Mouse (Mus musculus) forebrain, embryonic 16.5 days (tissue): Measurements from ENCODE around the gene Kif26b. TPM values are rescaled to one million over a fixed set of nuclear protein-coding genes. Genes with fewer than 3 reads are reported as not detected.

Source experiments
- ATAC-seq: fragments of 200-750 bp; cut with Nextera tagmentation; 2 replicates; pipeline ENCODE4 v1.8.0; 2017; ENCODE audit warnings: mild to moderate bottlenecking, moderate library complexity
- H3K27ac ChIP-seq: fragments of 300-500 bp; sonication (generic); 2 replicates; pipeline ENCODE4 v1.5.1; 2014; ENCODE audit warnings: low read length, control low read depth
- H3K27me3 ChIP-seq: fragments of 300-500 bp; sonication (generic); replicated peaks from 2 replicates; pipeline ENCODE4 v1.6.1; 2014; ENCODE audit warnings: low read length; ENCODE audit not compliant: control insufficient read depth, insufficient read depth
- H3K36me3 ChIP-seq: fragments of 300-500 bp; sonication (generic); 2 replicates; pipeline ENCODE4 v1.6.1; 2014; ENCODE audit not compliant: control insufficient read depth, insufficient read depth
- H3K4me1 ChIP-seq: fragments of 300-500 bp; sonication (generic); replicated peaks from 2 replicates; pipeline ENCODE4 v1.6.1; 2014; ENCODE audit warnings: low read length; ENCODE audit not compliant: control insufficient read depth, insufficient read depth
- H3K4me2 ChIP-seq: fragments of 300-500 bp; sonication (generic); 2 replicates; pipeline ENCODE4 v1.6.1; 2014; ENCODE audit warnings: mild to moderate bottlenecking, low read length, control low read depth
- H3K4me3 ChIP-seq: fragments of 300-500 bp; sonication (generic); replicated peaks from 2 replicates; pipeline ENCODE4 v1.5.1; 2014; ENCODE audit warnings: mild to moderate bottlenecking, low read length, control low read depth
- H3K9ac ChIP-seq: fragments of 300-500 bp; sonication (generic); replicated peaks from 2 replicates; pipeline ENCODE4 v1.6.1; 2014; ENCODE audit warnings: low read depth, low read length, control low read depth
- H3K9me3 ChIP-seq: fragments of 300-500 bp; sonication (generic); 2 replicates; pipeline ENCODE4 v1.6.1; 2016; ENCODE audit warnings: low read length; ENCODE audit not compliant: control insufficient read depth
- WGBS: fragments of 180-500 bp; shearing (Covaris S2); extraction: QIAGEN DNeasy Blood & Tissue Kit; methylation state at CpG from one replicate; pipeline ENCODE4 v1.1.7; 2014; 5-methylcytosine and 5-hydroxymethylcytosine counted together
- polyA plus RNA-seq: library from polyadenylated mRNA; unstranded; fragments of >200 nt; fragmentation: Nextera tagmentation; extraction: Ambion mirVana; gene quantifications from 2 replicates; pipeline ENCODE4 v1.2.1, GENCODE M21; 2015

Gene Kif26b
- polyA plus RNA-seq, 1 experiment from 2014 or later: 5.3 TPM

DNA sequence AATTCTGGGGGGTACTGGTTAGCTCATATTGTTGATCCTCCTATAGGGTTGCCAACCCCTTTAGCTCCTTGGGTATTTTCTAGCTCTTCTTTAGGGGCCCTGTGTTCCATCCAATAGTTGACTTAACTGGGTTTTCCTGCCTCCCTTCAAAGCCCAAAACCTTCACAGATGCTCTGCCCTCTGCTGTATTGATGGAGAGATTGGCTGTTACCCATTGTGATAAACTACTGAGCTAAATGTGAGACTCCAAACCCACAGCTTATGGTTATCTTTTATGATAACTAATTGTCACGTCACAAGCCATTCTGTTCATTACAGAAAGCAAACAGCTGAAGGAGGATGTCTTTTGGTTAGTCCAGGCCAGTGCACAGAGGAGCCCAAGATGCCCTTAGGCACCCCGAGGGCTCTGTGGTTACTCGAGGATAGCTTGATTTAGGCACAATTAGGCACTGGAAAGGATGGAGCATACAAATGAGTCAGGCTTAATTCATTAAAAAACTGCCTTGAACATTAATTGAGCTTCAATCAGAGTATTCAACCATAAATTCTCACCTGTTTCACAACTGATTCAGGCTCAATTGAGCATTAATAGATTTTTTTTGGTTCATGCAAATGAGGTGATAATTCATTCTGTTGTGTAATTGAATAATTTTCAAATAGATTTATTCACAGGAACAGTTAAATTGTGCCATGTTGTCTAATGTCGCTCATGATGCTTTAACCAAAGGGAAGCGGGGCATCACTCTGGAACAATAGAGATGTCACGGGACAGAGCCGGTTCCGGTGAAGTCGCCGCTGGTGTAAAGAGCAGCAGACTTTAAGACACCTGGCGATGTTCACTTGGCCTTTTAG is 364.5 kb downstream of the Kif26b start:
- peaks cover 12% of the 10 kb centered on the region for H3K4me1 ChIP-seq
- ATAC-seq: peak; percentile 90
- no peaks in the 10 kb centered on the region for H3K9me3 ChIP-seq
- no peak overlapping the region for H3K4me3 ChIP-seq
- no peaks in the 10 kb centered on the region for H3K36me3 ChIP-seq
- H3K27me3 ChIP-seq: no peaks in the 10 kb centered on the region
- H3K9ac ChIP-seq: no peak overlapping the region
- no peak overlapping the region for H3K4me2 ChIP-seq
- 32% methylated on average over 11 of the region's 11 CpGs for WGBS
- H3K27ac ChIP-seq: no peak overlapping the region; the same call in 1 of the 2 replicates

DNA sequence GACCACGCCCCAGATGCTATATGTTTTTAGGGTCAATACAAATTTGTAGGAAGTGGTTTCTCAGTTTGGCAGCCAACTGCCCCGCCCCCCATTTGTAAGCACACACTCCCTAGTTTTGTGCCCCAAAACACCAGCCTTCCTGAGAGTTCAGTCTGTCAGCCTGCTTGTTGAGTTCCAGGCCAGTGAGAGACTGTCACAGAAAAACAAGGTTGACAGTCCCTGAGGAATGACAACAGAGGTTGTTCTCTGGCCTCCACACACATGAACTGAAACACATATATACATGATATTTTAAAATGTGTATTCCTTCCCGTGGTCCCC is 365.1 kb downstream of the Kif26b start:
- Histone ChIP-seq H3K36me3 (no peaks in the 10 kb centered on the region), H3K9ac (no peak overlapping the region), H3K4me1 (peaks cover 12% of the 10 kb centered on the region), H3K9me3 (no peaks in the 10 kb centered on the region), H3K4me3 (no peak overlapping the region), H3K4me2 (no peak overlapping the region), H3K27me3 (no peaks in the 10 kb centered on the region), H3K27ac (no peak overlapping the region)
- 77% methylated on average over 3 of the region's 3 CpGs for WGBS
- ATAC-seq: peak; percentile 55

DNA sequence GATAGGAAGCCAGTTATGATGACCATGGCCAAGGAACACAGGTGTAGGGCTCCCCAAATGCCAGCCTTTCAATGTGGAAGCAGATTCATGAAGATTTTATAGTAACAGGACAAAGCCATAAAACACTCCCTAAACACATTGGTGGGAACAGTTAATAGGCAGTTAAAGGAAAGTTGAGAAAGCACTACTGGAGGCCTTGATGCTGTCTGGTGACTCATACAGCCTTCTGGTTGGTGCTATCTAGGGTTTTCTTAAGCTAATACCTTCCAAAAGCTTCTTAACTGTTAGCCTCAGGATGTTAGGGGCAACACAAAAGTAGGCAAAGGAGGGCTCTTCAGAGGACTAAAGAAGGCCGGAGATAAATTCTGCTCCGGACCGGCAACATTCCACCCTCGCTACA is 366.7 kb downstream of the Kif26b start:
- Histone ChIP-seq H3K4me2 (no peak overlapping the region), H3K36me3 (no peaks in the 10 kb centered on the region), H3K4me3 (no peak overlapping the region), H3K27me3 (no peaks in the 10 kb centered on the region), H3K27ac (no peak overlapping the region), H3K9me3 (no peaks in the 10 kb centered on the region), H3K9ac (no peak overlapping the region), H3K4me1 (peaks cover 12% of the 10 kb centered on the region)
- ATAC-seq: no peak
- whole genome bisulfite sequencing: 97% methylated on average over 4 of the region's 4 CpGs

DNA sequence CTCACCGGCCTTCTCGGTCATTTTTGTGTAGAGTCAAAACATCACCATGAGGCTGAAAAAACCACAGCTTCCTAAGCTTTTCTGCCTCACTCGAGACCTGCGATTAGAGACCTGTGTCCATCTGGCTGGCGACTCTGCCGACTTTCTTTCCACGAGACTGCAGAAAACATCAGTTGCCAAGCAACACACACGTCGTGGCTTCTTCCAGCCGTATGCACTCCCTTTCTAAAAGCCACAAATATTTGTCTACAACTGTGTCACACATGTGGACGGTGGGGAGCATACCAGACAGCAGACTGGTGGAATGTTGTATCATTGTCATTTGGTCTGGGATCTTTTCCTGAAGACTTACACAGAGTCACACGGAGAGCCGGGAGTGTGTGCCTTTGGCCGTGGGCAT is 382.0 kb downstream of the Kif26b start:
- H3K9ac ChIP-seq: no peak overlapping the region
- no peaks in the 10 kb centered on the region for H3K36me3 ChIP-seq
- H3K4me1 ChIP-seq: peaks cover 9% of the 10 kb centered on the region
- H3K9me3 ChIP-seq: no peaks in the 10 kb centered on the region
- H3K27ac ChIP-seq: no peak overlapping the region
- H3K27me3 ChIP-seq: no peaks in the 10 kb centered on the region
- WGBS: 63% methylated on average over 14 of the region's 14 CpGs
- H3K4me2 ChIP-seq: no peak overlapping the region
- no peak overlapping the region for H3K4me3 ChIP-seq
- no peak for ATAC-seq

DNA sequence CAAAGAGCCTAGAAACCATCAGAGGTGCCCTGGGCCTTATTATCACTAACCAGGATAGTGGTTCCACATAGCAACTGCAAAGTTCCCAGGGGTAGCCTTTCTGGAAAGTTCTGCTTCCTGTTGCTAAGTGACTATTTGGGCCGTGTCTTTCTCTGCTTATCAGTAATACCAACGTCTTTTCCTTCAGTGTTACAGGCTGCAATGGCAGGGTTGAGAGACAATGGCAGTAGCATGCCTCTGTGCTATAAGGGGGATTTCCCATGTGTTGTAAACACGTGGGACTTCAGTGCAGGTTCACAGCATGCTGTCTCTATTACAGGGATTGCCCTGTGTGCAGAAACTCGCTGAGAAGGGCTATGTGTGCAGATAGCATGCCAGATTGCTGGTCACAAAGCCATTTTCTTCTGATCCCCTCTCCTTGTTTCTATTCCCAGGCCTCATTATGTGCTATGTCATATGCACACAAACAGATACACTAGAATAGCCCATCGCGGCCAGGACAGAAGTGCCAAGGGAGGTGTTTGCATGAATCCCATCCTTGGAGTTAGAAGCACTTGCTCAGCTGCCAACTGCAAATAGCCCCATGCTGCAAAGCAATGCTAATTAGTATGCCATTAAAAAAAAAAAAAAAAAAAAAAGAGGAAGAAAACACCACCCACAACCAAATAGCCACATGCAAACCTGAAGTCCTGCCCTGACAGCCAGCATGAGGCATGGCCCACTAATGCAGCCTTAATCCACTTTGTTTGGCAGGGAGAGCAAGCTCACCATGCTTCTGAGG is 384.2 kb downstream of the Kif26b start:
- Histone ChIP-seq H3K4me2 (no peak overlapping the region), H3K4me3 (no peak overlapping the region), H3K9ac (no peak overlapping the region), H3K9me3 (no peaks in the 10 kb centered on the region), H3K27me3 (no peaks in the 10 kb centered on the region), H3K4me1 (peaks cover 9% of the 10 kb centered on the region), H3K36me3 (no peaks in the 10 kb centered on the region), H3K27ac (no peak overlapping the region)
- ATAC-seq: peak; percentile 39; the same call in 1 of the 2 replicates
- WGBS: 32% methylated on average over 6 of the region's 6 CpGs

DNA sequence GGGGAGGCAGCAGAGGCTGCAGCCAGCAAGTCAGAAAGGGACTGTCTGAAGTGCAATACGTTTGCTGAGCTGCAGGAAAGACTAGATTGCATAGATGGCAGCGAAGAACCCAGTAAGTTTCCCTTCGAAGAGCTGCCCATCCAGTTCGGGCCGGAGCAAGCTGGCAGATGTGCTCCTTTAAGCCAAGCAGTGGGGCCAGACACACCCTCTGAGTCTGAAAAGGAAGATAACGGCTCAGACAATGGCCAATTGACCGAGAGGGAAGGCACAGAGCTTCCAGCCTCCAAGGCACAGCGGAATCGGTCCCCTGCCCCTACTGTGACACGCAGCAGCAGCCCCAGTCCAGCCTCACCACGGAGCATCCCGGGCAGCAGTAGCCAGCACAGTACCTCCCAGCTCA is 386.1 kb downstream of the Kif26b start:
- no peaks in the 10 kb centered on the region for H3K36me3 ChIP-seq
- H3K9me3 ChIP-seq: no peaks in the 10 kb centered on the region
- no peak overlapping the region for H3K27ac ChIP-seq
- peaks cover 9% of the 10 kb centered on the region for H3K4me1 ChIP-seq
- H3K27me3 ChIP-seq: no peaks in the 10 kb centered on the region
- H3K4me2 ChIP-seq: no peak overlapping the region
- no peak overlapping the region for H3K9ac ChIP-seq
- no peak for ATAC-seq
- H3K4me3 ChIP-seq: no peak overlapping the region
- 55% methylated on average over 12 of the region's 12 CpGs for WGBS

DNA sequence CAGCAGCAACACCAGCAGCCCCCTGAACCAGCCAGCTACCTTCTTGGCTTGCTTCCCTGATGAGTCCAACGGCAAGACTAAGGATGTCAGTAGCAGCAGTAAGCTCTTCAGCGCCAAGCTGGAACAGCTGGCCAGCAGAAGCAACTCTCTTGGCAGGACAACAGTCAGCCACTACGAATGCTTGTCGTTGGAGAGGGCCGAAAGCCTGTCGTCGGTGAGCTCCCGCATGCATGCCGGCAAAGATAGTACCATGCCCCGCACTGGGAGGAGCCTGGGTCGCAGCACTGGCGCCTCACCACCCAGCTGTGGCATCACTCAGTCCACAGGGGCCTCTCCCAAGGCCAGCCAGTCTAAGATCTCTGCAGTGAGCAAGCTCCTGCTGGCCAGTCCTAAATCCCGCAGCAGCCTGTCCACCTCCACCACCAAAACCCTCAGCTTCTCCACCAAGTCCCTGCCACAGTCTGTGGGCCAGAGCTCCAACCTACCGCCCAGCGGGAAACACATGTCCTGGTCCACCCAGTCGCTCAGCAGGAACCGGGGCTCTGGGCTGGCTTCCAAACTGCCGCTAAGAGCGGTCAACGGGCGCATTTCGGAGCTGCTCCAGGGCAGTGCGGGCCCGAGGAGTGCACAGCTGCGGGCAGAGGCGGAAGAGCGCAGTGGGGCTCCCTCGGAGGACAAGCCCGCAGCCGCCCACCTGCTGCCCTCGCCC is 388.4 kb downstream of the Kif26b start:
- Histone ChIP-seq H3K4me2 (no peak overlapping the region), H3K36me3 (no peaks in the 10 kb centered on the region), H3K27me3 (no peaks in the 10 kb centered on the region), H3K4me3 (no peak overlapping the region), H3K9me3 (no peaks in the 10 kb centered on the region), H3K9ac (no peak overlapping the region), H3K4me1 (peaks cover 9% of the 10 kb centered on the region), H3K27ac (no peak overlapping the region)
- 47% methylated on average over 31 of the region's 31 CpGs for WGBS
- ATAC-seq: no peak

DNA sequence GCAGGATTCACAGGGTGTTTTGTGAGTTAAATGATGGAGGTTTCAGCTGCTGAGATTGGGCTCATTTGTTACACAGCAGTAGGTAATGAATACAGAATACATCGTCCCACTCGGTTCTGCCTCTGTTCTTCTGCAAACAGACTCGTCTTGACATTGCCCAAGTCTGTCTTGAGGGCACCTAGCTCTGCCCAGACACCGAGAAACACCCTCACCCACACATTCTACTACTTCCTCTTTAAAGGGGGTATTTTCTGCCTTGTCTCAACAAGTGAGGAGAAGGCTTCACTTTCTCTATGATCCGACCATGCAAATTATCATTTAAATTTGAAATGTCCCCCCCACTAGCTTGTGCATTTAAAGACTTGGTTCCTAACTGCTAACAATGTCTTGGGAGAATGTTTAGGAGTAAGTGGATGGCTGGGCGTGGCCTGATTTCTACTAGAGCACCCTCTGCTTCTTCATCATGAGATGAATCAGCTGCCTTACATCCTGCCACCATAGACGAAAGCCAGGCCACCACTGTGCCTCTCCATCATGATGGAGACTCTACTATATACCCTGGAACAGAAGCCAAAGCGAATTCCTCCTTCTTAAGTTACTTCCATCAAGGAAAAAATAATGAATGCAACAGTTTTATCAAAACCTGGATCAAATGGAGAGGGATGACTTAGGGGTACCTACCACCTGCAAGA is 395.7 kb downstream of the Kif26b start:
- no peak for ATAC-seq
- H3K4me1 ChIP-seq: no peaks in the 10 kb centered on the region
- no peak overlapping the region for H3K9ac ChIP-seq
- H3K4me3 ChIP-seq: no peak overlapping the region
- H3K27me3 ChIP-seq: no peaks in the 10 kb centered on the region
- no peak overlapping the region for H3K4me2 ChIP-seq
- no peak overlapping the region for H3K27ac ChIP-seq
- no peaks in the 10 kb centered on the region for H3K36me3 ChIP-seq
- 83% methylated on average over 8 of the region's 8 CpGs for WGBS
- no peaks in the 10 kb centered on the region for H3K9me3 ChIP-seq

DNA sequence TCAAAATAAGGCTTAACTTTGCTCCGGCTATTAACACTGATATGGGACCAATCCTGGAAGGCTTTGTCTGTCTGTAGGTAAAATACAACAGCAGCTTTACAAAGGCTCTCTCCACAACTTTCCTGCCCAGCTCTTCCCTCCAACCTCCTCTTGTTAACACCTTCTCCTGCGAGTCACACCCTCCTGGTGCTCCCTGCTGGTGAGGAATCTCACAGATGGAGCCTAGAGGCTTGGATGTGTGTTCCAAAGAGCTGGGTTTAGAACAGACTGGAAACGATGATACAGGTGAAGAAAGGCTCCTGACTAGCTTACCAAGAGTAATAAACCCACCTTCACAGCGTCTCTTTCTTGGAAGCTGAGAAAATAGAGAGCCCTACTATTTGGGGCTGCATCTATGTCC is 400.6 kb downstream of the Kif26b start:
- Histone ChIP-seq H3K9ac (no peak overlapping the region), H3K36me3 (no peaks in the 10 kb centered on the region), H3K9me3 (no peaks in the 10 kb centered on the region), H3K27ac (no peak overlapping the region), H3K4me1 (no peaks in the 10 kb centered on the region), H3K4me2 (no peak overlapping the region), H3K4me3 (no peak overlapping the region), H3K27me3 (no peaks in the 10 kb centered on the region)
- ATAC-seq: no peak
- 77% methylated on average over 4 of the region's 4 CpGs for WGBS
